Mouse (Mus musculus): ENCODE data around the gene Srd5a3. TPM values are rescaled to one million over a fixed set of nuclear protein-coding genes. Genes with fewer than 3 reads are reported as not detected.
A peak's percentile ranks its signal among the peaks of the same experiment; 100 is the strongest.

The Srd5a3 gene
- polyA plus RNA-seq, 1 experiment from 2014 or later = 23.2 TPM

GRCm38 (mm10) chr5:76136271-76136670, 3.8 kb upstream of the Srd5a3 start:
- no peak overlapping the region for H3K27ac ChIP-seq
- H3K4me3 ChIP-seq = no peak overlapping the region
- no peaks in the 10 kb centered on the region for H3K27me3 ChIP-seq (ENCODE audit: low read depth, poor library complexity, severe bottlenecking)
- whole genome bisulfite sequencing = 92% methylated on average over 3 of the region's 3 CpGs
- no peak for DNase-seq (ENCODE audit: low spot score)
- H3K4me1 ChIP-seq = peaks cover 9% of the 10 kb centered on the region
- no peaks in the 10 kb centered on the region for H3K9me3 ChIP-seq (replicated peaks)
- no peaks in the 10 kb centered on the region for H3K36me3 ChIP-seq

GRCm38 (mm10) chr5:76137586-76137985, 2.5 kb upstream of the Srd5a3 start:
- WGBS = 92% methylated on average over 1 of the region's 1 CpGs
- Histone ChIP-seq H3K27me3 (ENCODE audit: low read depth, poor library complexity, severe bottlenecking) (no peaks in the 10 kb centered on the region), H3K4me3 (no peak overlapping the region), H3K4me1 (peaks cover 9% of the 10 kb centered on the region), H3K27ac (no peak overlapping the region), H3K9me3 (replicated peaks) (no peaks in the 10 kb centered on the region), H3K36me3 (no peaks in the 10 kb centered on the region)
- DNase-seq (ENCODE audit: low spot score) = no peak

- H3K4me1 ChIP-seq = peaks cover 9% of the 10 kb centered on the region
- no peak overlapping the region for H3K4me3 ChIP-seq
- H3K36me3 ChIP-seq = no peaks in the 10 kb centered on the region
- no peak for DNase-seq (ENCODE audit: low spot score)
- H3K27me3 ChIP-seq (ENCODE audit: low read depth, poor library complexity, severe bottlenecking) = no peaks in the 10 kb centered on the region
- no peaks in the 10 kb centered on the region for H3K9me3 ChIP-seq (replicated peaks)
- 95% methylated on average over 1 of the region's 1 CpGs for WGBS
- no peak overlapping the region for H3K27ac ChIP-seq
Measured at GRCm38 (mm10) chr5:76138071-76138470, 2.0 kb upstream of the Srd5a3 start.

GRCm38 (mm10) chr5:76138512-76138911, 1.6 kb upstream of the Srd5a3 start:
- Histone ChIP-seq H3K36me3 (no peaks in the 10 kb centered on the region), H3K4me1 (peaks cover 9% of the 10 kb centered on the region), H3K27me3 (ENCODE audit: low read depth, poor library complexity, severe bottlenecking) (no peaks in the 10 kb centered on the region), H3K9me3 (replicated peaks) (no peaks in the 10 kb centered on the region), H3K4me3 (no peak overlapping the region), H3K27ac (no peak overlapping the region)
- DNase-seq (ENCODE audit: low spot score) = no peak
- WGBS = 89% methylated on average over 10 of the region's 10 CpGs

- Histone ChIP-seq H3K4me1 (peaks cover 9% of the 10 kb centered on the region), H3K9me3 (replicated peaks) (no peaks in the 10 kb centered on the region), H3K4me3 (peak overlapping the region; percentile 79; the same call in 1 of the 2 replicates), H3K27me3 (ENCODE audit: low read depth, poor library complexity, severe bottlenecking) (no peaks in the 10 kb centered on the region), H3K36me3 (no peaks in the 10 kb centered on the region), H3K27ac (0 out of 2 replicates have a peak overlapping the region, but pooled peaks have one; percentile 97)
- DNase-seq (ENCODE audit: low spot score) = no peak
- WGBS = 56% methylated on average over 7 of the region's 7 CpGs
Measured at GRCm38 (mm10) chr5:76139171-76139671, 850 bp upstream of the Srd5a3 start.

GRCm38 (mm10) chr5:76140730-76141066, 627 bp downstream of the Srd5a3 start:
- Histone ChIP-seq H3K4me3 (peak overlapping the region; percentile 79), H3K4me1 (peaks cover 9% of the 10 kb centered on the region), H3K27me3 (ENCODE audit: low read depth, poor library complexity, severe bottlenecking) (no peaks in the 10 kb centered on the region), H3K27ac (peak overlapping the region; percentile 97), H3K36me3 (no peaks in the 10 kb centered on the region), H3K9me3 (replicated peaks) (no peaks in the 10 kb centered on the region)
- no peak for DNase-seq (ENCODE audit: low spot score)
- WGBS = 12% methylated on average over 9 of the region's 9 CpGs

GRCm38 (mm10) chr5:76143356-76143755, 3.3 kb downstream of the Srd5a3 start:
- no peak overlapping the region for H3K27ac ChIP-seq
- H3K27me3 ChIP-seq (ENCODE audit: low read depth, poor library complexity, severe bottlenecking) = no peaks in the 10 kb centered on the region
- no peaks in the 10 kb centered on the region for H3K36me3 ChIP-seq
- no peaks in the 10 kb centered on the region for H3K9me3 ChIP-seq (replicated peaks)
- H3K4me3 ChIP-seq = no peak overlapping the region
- H3K4me1 ChIP-seq = peaks cover 9% of the 10 kb centered on the region
- WGBS = 88% methylated on average over 4 of the region's 4 CpGs
- DNase-seq (ENCODE audit: low spot score) = no peak

- Histone ChIP-seq H3K9me3 (replicated peaks) (no peaks in the 10 kb centered on the region), H3K27ac (no peak overlapping the region), H3K4me1 (no peaks in the 10 kb centered on the region), H3K4me3 (no peak overlapping the region), H3K27me3 (ENCODE audit: low read depth, poor library complexity, severe bottlenecking) (no peaks in the 10 kb centered on the region), H3K36me3 (peaks cover 19% of the 10 kb centered on the region)
- WGBS = 93% methylated on average over 1 of the region's 1 CpGs
- DNase-seq (ENCODE audit: low spot score) = no peak
Measured at GRCm38 (mm10) chr5:76146401-76146800, 6.3 kb downstream of the Srd5a3 start.

GRCm38 (mm10) chr5:76149436-76149835, 9.4 kb downstream of the Srd5a3 start:
- DNase-seq (ENCODE audit: low spot score) = no peak
- 89% methylated on average over 6 of the region's 6 CpGs for WGBS
- Histone ChIP-seq H3K36me3 (peaks cover 33% of the 10 kb centered on the region), H3K9me3 (replicated peaks) (no peaks in the 10 kb centered on the region), H3K27me3 (ENCODE audit: low read depth, poor library complexity, severe bottlenecking) (no peaks in the 10 kb centered on the region), H3K4me3 (no peak overlapping the region), H3K27ac (no peak overlapping the region), H3K4me1 (no peaks in the 10 kb centered on the region)

- no peaks in the 10 kb centered on the region for H3K9me3 ChIP-seq (replicated peaks)
- no peaks in the 10 kb centered on the region for H3K4me1 ChIP-seq
- no peak for DNase-seq (ENCODE audit: low spot score)
- WGBS = 92% methylated on average over 6 of the region's 6 CpGs
- H3K36me3 ChIP-seq = peaks cover 49% of the 10 kb centered on the region
- H3K4me3 ChIP-seq = no peak overlapping the region
- H3K27me3 ChIP-seq (ENCODE audit: low read depth, poor library complexity, severe bottlenecking) = no peaks in the 10 kb centered on the region
- no peak overlapping the region for H3K27ac ChIP-seq
Measured at GRCm38 (mm10) chr5:76152956-76153355, 12.9 kb downstream of the Srd5a3 start.

- Histone ChIP-seq H3K36me3 (peaks cover 49% of the 10 kb centered on the region), H3K4me1 (no peaks in the 10 kb centered on the region), H3K9me3 (replicated peaks) (no peaks in the 10 kb centered on the region), H3K27ac (no peak overlapping the region), H3K27me3 (ENCODE audit: low read depth, poor library complexity, severe bottlenecking) (no peaks in the 10 kb centered on the region), H3K4me3 (no peak overlapping the region)
- DNase-seq (ENCODE audit: low spot score) = no peak
- 92% methylated on average over 11 of the region's 11 CpGs for WGBS
Measured at GRCm38 (mm10) chr5:76153430-76153829, 13.4 kb downstream of the Srd5a3 start.

GRCm38 (mm10) chr5:76154434-76155165, 14.5 kb downstream of the Srd5a3 start:
- Histone ChIP-seq H3K9me3 (replicated peaks) (no peaks in the 10 kb centered on the region), H3K4me3 (no peak overlapping the region), H3K4me1 (no peaks in the 10 kb centered on the region), H3K27me3 (ENCODE audit: low read depth, poor library complexity, severe bottlenecking) (no peaks in the 10 kb centered on the region), H3K27ac (no peak overlapping the region), H3K36me3 (peaks cover 46% of the 10 kb centered on the region)
- no peak for DNase-seq (ENCODE audit: low spot score)
- 95% methylated on average over 21 of the region's 21 CpGs for WGBS

GRCm38 (mm10) chr5:76159555-76159954, 19.5 kb downstream of the Srd5a3 start:
- Histone ChIP-seq H3K9me3 (replicated peaks) (no peaks in the 10 kb centered on the region), H3K27ac (no peak overlapping the region), H3K4me1 (no peaks in the 10 kb centered on the region), H3K36me3 (peaks cover 15% of the 10 kb centered on the region), H3K27me3 (ENCODE audit: low read depth, poor library complexity, severe bottlenecking) (no peaks in the 10 kb centered on the region), H3K4me3 (no peak overlapping the region)
- WGBS = 87% methylated on average over 6 of the region's 6 CpGs
- no peak for DNase-seq (ENCODE audit: low spot score)

GRCm38 (mm10) chr5:76160086-76160485, 20.0 kb downstream of the Srd5a3 start:
- 62% methylated on average over 3 of the region's 3 CpGs for WGBS
- DNase-seq (ENCODE audit: low spot score) = no peak
- no peaks in the 10 kb centered on the region for H3K4me1 ChIP-seq

More at GRCm38 (mm10) chr5:76160086-76160485, 20.0 kb downstream of the Srd5a3 start:
- Histone ChIP-seq H3K36me3 (peaks cover 11% of the 10 kb centered on the region), H3K27me3 (ENCODE audit: low read depth, poor library complexity, severe bottlenecking) (no peaks in the 10 kb centered on the region), H3K9me3 (replicated peaks) (no peaks in the 10 kb centered on the region), H3K27ac (no peak overlapping the region), H3K4me3 (no peak overlapping the region)
